Mouse (Mus musculus): ENCODE measurements around the gene Mctp2. TPM values are rescaled to one million over a fixed set of nuclear protein-coding genes. Genes with fewer than 3 reads are reported as not detected.

The Mctp2 gene
- total and polyA plus RNA-seq, 2 experiments from 2014 or later = 0.10 to 0.46 TPM

DNA sequence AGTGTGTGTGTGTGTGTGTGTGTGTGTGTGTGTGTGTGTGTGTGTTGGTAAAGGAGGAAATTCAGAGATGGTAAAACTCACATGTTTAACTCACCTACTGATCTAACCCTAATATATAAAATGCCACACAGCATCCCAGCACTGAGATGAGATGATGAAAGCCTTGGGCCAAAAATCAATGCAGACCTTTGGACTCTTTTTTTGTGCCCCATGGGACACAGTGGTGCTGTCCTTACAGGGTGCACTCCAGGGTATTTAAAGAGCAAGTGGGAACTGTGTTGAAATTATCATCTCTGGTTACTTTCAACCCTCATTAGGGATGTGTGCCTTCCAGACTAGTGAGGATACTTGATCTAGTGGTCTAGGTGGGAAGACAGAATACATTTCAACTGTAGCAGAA lies 159.6 kb downstream of the Mctp2 start:
- Histone ChIP-seq H3K9me3 (replicated peaks; ENCODE audit: control insufficient read depth, low read length) (no peaks in the 10 kb centered on the region), H3K9ac (replicated peaks; ENCODE audit: low read depth, low read length) (no peak overlapping the region), H3K4me2 (ENCODE audit: low read depth, low read length) (no peak overlapping the region), H3K27me3 (ENCODE audit: control insufficient read depth, insufficient read depth, low read length) (no peaks in the 10 kb centered on the region), H3K27ac (ENCODE audit: low read depth) (no peak overlapping the region), H3K4me1 (ENCODE audit: control insufficient read depth, insufficient read depth) (no peaks in the 10 kb centered on the region), H3K36me3 (replicated peaks; ENCODE audit: control insufficient read depth, insufficient read depth, low read length) (no peaks in the 10 kb centered on the region), H3K4me3 (ENCODE audit: low read depth, low read length) (no peak overlapping the region)
- no peak for TF ChIP-seq CTCF (IDR thresholded peaks at IDR 0.05; ENCODE audit: low read depth)
- no peak for TF ChIP-seq EP300 (IDR thresholded peaks at IDR 0.05; ENCODE audit: low read depth)
- no peak for ATAC-seq (ENCODE audit: insufficient read depth, low read depth)
- DNase-seq (ENCODE audit: low spot score) = no peak

GRCm38 (mm10) chr7:72145726-72146520 lies 160.5 kb downstream of the Mctp2 start:
- DNase-seq (ENCODE audit: low spot score) = no peak
- TF ChIP-seq CTCF (IDR thresholded peaks at IDR 0.05; ENCODE audit: low read depth) (no peak), EP300 (IDR thresholded peaks at IDR 0.05; ENCODE audit: low read depth) (no peak)
- H3K36me3 ChIP-seq (replicated peaks; ENCODE audit: control insufficient read depth, insufficient read depth, low read length) = no peaks in the 10 kb centered on the region
- no peak overlapping the region for H3K4me3 ChIP-seq (ENCODE audit: low read depth, low read length)
- WGBS = 77% methylated on average over 17 of the region's 17 CpGs
- H3K27ac ChIP-seq (ENCODE audit: low read depth) = no peak overlapping the region
- H3K27me3 ChIP-seq (ENCODE audit: control insufficient read depth, insufficient read depth, low read length) = no peaks in the 10 kb centered on the region
- H3K4me2 ChIP-seq (ENCODE audit: low read depth, low read length) = no peak overlapping the region
- no peak for ATAC-seq (ENCODE audit: insufficient read depth, low read depth)
- no peak overlapping the region for H3K9ac ChIP-seq (replicated peaks; ENCODE audit: low read depth, low read length)
- H3K4me1 ChIP-seq (ENCODE audit: control insufficient read depth, insufficient read depth) = no peaks in the 10 kb centered on the region
- no peaks in the 10 kb centered on the region for H3K9me3 ChIP-seq (replicated peaks; ENCODE audit: control insufficient read depth, low read length)

DNA sequence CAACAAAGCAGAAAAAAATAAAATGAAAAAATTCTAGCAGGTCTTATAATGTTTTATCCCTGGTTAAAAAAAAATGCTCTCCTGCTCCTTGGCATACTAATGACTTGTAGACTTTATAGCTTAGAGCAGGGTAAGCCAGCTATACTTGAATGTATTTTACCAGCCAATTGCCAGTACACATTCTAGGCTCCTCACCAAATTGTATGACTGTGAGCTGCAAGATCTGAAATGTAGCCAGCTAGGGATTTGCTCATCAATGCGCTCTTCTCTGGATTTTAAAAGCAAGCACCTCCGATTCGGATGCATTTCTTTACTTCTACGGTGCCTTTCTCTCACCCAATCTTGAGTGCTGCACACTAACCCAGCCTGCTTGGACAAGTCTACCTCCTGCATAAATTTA lies 167.7 kb downstream of the Mctp2 start:
- Histone ChIP-seq H3K36me3 (replicated peaks; ENCODE audit: control insufficient read depth, insufficient read depth, low read length) (no peaks in the 10 kb centered on the region), H3K27me3 (ENCODE audit: control insufficient read depth, insufficient read depth, low read length) (no peaks in the 10 kb centered on the region), H3K27ac (ENCODE audit: low read depth) (no peak overlapping the region), H3K4me3 (ENCODE audit: low read depth, low read length) (no peak overlapping the region), H3K4me2 (ENCODE audit: low read depth, low read length) (no peak overlapping the region), H3K4me1 (ENCODE audit: control insufficient read depth, insufficient read depth) (no peaks in the 10 kb centered on the region), H3K9me3 (replicated peaks; ENCODE audit: control insufficient read depth, low read length) (no peaks in the 10 kb centered on the region), H3K9ac (replicated peaks; ENCODE audit: low read depth, low read length) (no peak overlapping the region)
- ATAC-seq (ENCODE audit: insufficient read depth, low read depth) (no peak), DNase-seq (ENCODE audit: low spot score) (no peak)
- no peak for TF ChIP-seq CTCF (IDR thresholded peaks at IDR 0.05; ENCODE audit: low read depth)
- TF ChIP-seq EP300 (IDR thresholded peaks at IDR 0.05; ENCODE audit: low read depth) = no peak
- WGBS = 91% methylated on average over 4 of the region's 4 CpGs

DNA sequence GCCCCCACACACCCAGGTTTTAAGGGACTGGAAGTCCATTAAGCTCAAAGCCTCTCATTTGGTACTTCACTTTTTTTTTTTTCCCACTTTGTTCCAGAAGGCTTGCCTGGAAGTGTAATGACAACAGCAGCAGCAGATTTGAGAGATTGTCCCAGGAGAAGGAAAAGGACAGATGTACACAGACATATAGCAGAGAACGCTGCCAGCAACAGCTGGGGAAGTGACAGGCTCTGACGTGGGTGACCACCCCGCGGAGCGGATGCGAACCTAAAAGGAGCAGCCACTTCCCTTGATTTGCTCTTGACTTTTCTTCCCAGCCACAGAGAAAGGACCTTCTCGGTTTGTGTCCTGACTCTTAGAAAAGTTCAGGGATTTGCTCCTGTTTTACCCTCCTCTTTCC lies 185.4 kb downstream of the Mctp2 start:
- H3K9ac ChIP-seq (replicated peaks; ENCODE audit: low read depth, low read length) = no peak overlapping the region
- no peak overlapping the region for H3K27ac ChIP-seq (ENCODE audit: low read depth)
- H3K9me3 ChIP-seq (replicated peaks; ENCODE audit: control insufficient read depth, low read length) = no peaks in the 10 kb centered on the region
- peaks cover 3% of the 10 kb centered on the region; the same call in 1 of the 2 replicates for H3K27me3 ChIP-seq (ENCODE audit: control insufficient read depth, insufficient read depth, low read length)
- no peaks in the 10 kb centered on the region for H3K36me3 ChIP-seq (replicated peaks; ENCODE audit: control insufficient read depth, insufficient read depth, low read length)
- H3K4me1 ChIP-seq (ENCODE audit: control insufficient read depth, insufficient read depth) = no peaks in the 10 kb centered on the region
- TF ChIP-seq EP300 (IDR thresholded peaks at IDR 0.05; ENCODE audit: low read depth) (no peak), CTCF (IDR thresholded peaks at IDR 0.05; ENCODE audit: low read depth) (no peak)
- 52% methylated on average over 7 of the region's 7 CpGs for WGBS
- DNase-seq (ENCODE audit: low spot score) = peak; percentile 10
- no peak overlapping the region for H3K4me2 ChIP-seq (ENCODE audit: low read depth, low read length)
- no peak overlapping the region for H3K4me3 ChIP-seq (ENCODE audit: low read depth, low read length)
- no peak for ATAC-seq (ENCODE audit: insufficient read depth, low read depth)

DNA sequence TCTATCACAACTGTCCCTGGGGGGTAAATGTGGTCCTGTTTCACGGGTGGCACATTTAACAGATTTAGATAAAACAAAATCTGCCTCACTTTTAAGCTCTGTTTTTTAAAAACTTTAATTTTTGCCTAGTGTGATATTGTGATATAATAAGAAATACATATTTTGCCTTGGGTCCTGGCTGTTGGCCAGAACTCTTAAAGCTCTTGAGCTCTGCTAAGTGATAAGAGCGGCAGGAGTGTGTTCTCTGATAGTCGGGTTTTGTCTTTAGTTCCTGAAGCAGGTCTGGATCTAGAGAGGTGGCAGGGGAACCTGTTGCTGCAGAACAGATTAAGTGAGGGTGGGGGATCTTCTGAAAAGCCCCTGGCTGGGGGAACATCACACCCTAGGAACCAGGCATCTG lies 186.7 kb downstream of the Mctp2 start:
- ATAC-seq (ENCODE audit: insufficient read depth, low read depth) = no peak
- WGBS = 30% methylated on average over 3 of the region's 3 CpGs

More for the DNA sequence above, 186.7 kb downstream of the Mctp2 start:
- Histone ChIP-seq H3K4me1 (ENCODE audit: control insufficient read depth, insufficient read depth) (no peaks in the 10 kb centered on the region), H3K4me3 (ENCODE audit: low read depth, low read length) (no peak overlapping the region), H3K27me3 (ENCODE audit: control insufficient read depth, insufficient read depth, low read length) (peaks cover 3% of the 10 kb centered on the region; the same call in 1 of the 2 replicates), H3K4me2 (ENCODE audit: low read depth, low read length) (no peak overlapping the region), H3K27ac (ENCODE audit: low read depth) (no peak overlapping the region), H3K36me3 (replicated peaks; ENCODE audit: control insufficient read depth, insufficient read depth, low read length) (no peaks in the 10 kb centered on the region), H3K9me3 (replicated peaks; ENCODE audit: control insufficient read depth, low read length) (no peaks in the 10 kb centered on the region), H3K9ac (replicated peaks; ENCODE audit: low read depth, low read length) (no peak overlapping the region)
- no peak for DNase-seq (ENCODE audit: low spot score)
- no peak for TF ChIP-seq CTCF (IDR thresholded peaks at IDR 0.05; ENCODE audit: low read depth)
- no peak for TF ChIP-seq EP300 (IDR thresholded peaks at IDR 0.05; ENCODE audit: low read depth)

Measured in heart, postnatal 0 days (tissue).